Mouse (Mus musculus): ENCODE measurements at regions not wholly inside any gene's neighbourhood (a gene's known extent, or its start where the extent isn't known, plus 50 kb on each side); places are given as distances from the start of the nearest gene placed in this dataset.

GRCm38 (mm10) chr1:69277428-69277827, 169.6 kb upstream of the Erbb4 start:
- ATAC-seq (ENCODE audit: low read depth) = no peak
- no peak overlapping the region for H3K4me3 ChIP-seq
- H3K4me2 ChIP-seq = no peak overlapping the region
- H3K27me3 ChIP-seq = no peaks in the 10 kb centered on the region
- no peak overlapping the region for H3K27ac ChIP-seq (replicated peaks)
- no peaks in the 10 kb centered on the region for H3K36me3 ChIP-seq
- H3K9me3 ChIP-seq = no peaks in the 10 kb centered on the region
- no peak overlapping the region for H3K9ac ChIP-seq
- no peaks in the 10 kb centered on the region for H3K4me1 ChIP-seq (replicated peaks)
- 91% methylated on average over 4 of the region's 4 CpGs for WGBS

DNA sequence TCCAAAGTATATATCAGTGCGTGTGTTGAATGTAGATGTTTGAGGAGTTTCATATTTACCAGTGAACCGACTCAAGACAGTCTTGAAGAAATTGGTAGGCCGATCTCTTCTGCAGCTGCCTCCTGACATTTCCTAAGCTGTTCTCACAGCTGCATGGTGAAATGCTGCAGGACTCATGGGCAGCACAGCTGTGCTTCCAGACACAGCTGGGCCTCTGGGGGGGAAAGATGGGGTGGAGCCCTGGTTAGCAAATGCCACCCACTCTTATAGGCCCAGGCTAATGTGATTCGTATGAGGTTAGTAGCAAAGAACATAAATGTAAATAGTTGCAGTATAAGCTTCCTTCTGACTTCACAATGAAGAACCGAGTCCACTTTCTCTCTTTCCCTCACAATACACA, 139.8 kb upstream of the Erbb4 start:
- H3K9me3 ChIP-seq = no peaks in the 10 kb centered on the region
- H3K4me2 ChIP-seq = no peak overlapping the region
- no peak overlapping the region for H3K27ac ChIP-seq (replicated peaks)
- H3K9ac ChIP-seq = no peak overlapping the region
- no peak for ATAC-seq (ENCODE audit: low read depth)
- H3K36me3 ChIP-seq = no peaks in the 10 kb centered on the region
- H3K4me1 ChIP-seq (replicated peaks) = no peaks in the 10 kb centered on the region
- H3K4me3 ChIP-seq = no peak overlapping the region
- 83% methylated on average over 5 of the region's 5 CpGs for WGBS
- no peaks in the 10 kb centered on the region for H3K27me3 ChIP-seq

GRCm38 (mm10) chr1:69242289-69242909, 134.5 kb upstream of the Erbb4 start:
- no peaks in the 10 kb centered on the region for H3K27me3 ChIP-seq
- H3K27ac ChIP-seq (replicated peaks) = no peak overlapping the region; the same call in 1 of the 2 replicates
- peak overlapping the region; percentile 60 for H3K9ac ChIP-seq
- ATAC-seq (ENCODE audit: low read depth) = no peak
- no peaks in the 10 kb centered on the region for H3K36me3 ChIP-seq
- H3K4me2 ChIP-seq = peak overlapping the region; percentile 58
- H3K9me3 ChIP-seq = no peaks in the 10 kb centered on the region
- no peaks in the 10 kb centered on the region for H3K4me1 ChIP-seq (replicated peaks)
- 84% methylated on average over 3 of the region's 3 CpGs for WGBS
- no peak overlapping the region; the same call in 1 of the 2 replicates for H3K4me3 ChIP-seq

DNA sequence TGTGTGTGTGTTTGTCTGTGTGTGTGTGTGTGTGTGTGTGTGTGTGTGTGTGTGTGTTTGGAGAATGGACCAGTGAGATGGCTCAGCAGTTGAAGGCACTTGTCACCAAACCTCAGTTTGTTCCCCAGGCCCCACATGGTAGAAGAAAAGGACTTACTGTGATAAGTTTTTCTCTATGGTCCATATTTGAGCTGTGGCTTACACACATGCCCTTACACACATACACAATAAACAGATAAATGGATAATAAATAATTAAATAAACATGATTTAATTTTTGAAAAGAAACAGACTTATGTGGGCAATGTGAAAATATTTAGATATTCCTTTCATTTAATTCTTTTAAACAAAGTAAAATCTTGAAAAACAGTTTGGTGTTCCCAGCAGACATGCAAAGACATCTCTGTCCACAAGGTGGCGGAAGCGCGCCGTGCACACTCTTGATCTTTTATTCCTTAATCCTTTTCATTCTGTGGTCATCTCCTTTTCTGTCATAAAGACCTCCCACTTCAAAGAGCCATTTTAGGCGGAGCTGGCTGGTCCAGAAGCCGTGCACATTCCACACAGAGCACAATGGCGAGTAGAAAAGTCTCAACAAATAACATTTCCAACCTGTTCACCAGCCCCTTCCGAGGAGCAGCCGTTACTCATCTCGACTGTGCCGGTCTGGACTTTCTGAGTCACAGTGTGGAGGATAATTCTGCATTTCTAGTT, 133.8 kb upstream of the Erbb4 start:
- no peak overlapping the region; the same call in 1 of the 2 replicates for H3K27ac ChIP-seq (replicated peaks)
- no peaks in the 10 kb centered on the region for H3K4me1 ChIP-seq (replicated peaks)
- no peaks in the 10 kb centered on the region for H3K27me3 ChIP-seq
- H3K4me2 ChIP-seq = peak overlapping the region; percentile 58
- 20% methylated on average over 11 of the region's 11 CpGs for WGBS
- peak overlapping the region; percentile 31 for H3K4me3 ChIP-seq
- H3K36me3 ChIP-seq = no peaks in the 10 kb centered on the region
- ATAC-seq (ENCODE audit: low read depth) = peak; percentile 53; the same call in 1 of the 2 replicates
- peak overlapping the region; percentile 60 for H3K9ac ChIP-seq
- H3K9me3 ChIP-seq = no peaks in the 10 kb centered on the region

- no peak overlapping the region for H3K9ac ChIP-seq
- H3K4me1 ChIP-seq (replicated peaks) = no peaks in the 10 kb centered on the region
- H3K4me2 ChIP-seq = no peak overlapping the region
- H3K36me3 ChIP-seq = no peaks in the 10 kb centered on the region
- H3K27ac ChIP-seq (replicated peaks) = no peak overlapping the region
- no peaks in the 10 kb centered on the region for H3K27me3 ChIP-seq
- ATAC-seq (ENCODE audit: low read depth) = no peak
- H3K4me3 ChIP-seq = no peak overlapping the region
- H3K9me3 ChIP-seq = no peaks in the 10 kb centered on the region
Measured at GRCm38 (mm10) chr1:69227864-69228263, 120.0 kb upstream of the Erbb4 start.

DNA sequence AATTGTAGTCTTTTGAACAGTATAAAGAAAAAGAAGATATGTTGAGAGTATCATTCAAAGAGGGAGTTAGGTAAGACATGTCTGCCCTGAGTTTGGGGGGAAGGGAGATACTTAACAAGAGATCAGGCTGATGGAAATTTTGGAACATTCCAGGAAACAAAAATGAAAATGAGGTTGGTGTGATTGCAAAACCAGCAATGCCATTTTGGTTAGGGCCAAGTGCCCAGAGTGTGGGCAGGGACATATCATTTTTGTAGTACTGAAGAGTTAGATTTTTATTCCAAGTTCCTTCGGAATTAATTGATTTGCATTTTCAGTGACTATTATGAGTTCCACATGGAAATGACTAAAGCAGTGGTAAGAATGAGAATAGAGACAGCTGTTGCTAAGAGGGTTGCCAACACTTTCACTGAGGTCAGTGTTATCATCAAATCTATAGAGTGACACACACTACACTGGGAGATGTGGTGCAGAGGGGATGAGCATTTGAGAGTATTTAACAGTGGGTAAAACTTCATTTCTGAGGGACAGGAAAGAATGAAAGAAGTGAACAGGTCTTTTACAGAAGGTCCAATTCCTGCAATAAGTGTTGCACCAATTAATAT, 105.1 kb upstream of the Erbb4 start:
- Histone ChIP-seq H3K27ac (replicated peaks) (no peak overlapping the region), H3K4me1 (replicated peaks) (no peaks in the 10 kb centered on the region), H3K9ac (no peak overlapping the region), H3K27me3 (no peaks in the 10 kb centered on the region), H3K36me3 (no peaks in the 10 kb centered on the region), H3K4me2 (no peak overlapping the region), H3K9me3 (no peaks in the 10 kb centered on the region), H3K4me3 (no peak overlapping the region)
- WGBS = 91% methylated on average over 1 of the region's 1 CpGs
- ATAC-seq (ENCODE audit: low read depth) = no peak

DNA sequence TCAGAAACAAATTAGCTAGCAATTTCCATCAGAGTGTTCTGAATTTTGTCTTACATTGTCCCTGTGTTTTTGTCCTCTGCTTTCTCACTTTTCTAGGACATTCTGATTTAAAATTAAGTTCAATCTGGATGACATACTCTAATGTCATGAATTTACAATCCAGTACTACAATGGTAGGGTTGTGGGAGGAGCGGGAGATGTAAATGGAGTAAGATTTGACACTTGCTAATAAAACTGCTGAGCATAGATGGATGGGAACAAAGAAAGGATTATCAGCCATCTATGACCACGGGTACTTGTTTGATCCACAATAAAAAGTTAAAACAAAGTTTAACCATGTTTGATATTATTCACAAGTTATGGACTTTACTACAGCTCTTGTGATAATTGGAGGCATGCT, 94.9 kb upstream of the Erbb4 start:
- H3K4me3 ChIP-seq = no peak overlapping the region
- H3K27me3 ChIP-seq = no peaks in the 10 kb centered on the region
- H3K9me3 ChIP-seq = no peaks in the 10 kb centered on the region
- no peak overlapping the region for H3K27ac ChIP-seq (replicated peaks)
- H3K4me1 ChIP-seq (replicated peaks) = no peaks in the 10 kb centered on the region
- no peak for ATAC-seq (ENCODE audit: low read depth)
- WGBS = 64% methylated on average over 2 of the region's 2 CpGs
- H3K9ac ChIP-seq = no peak overlapping the region
- no peaks in the 10 kb centered on the region for H3K36me3 ChIP-seq
- H3K4me2 ChIP-seq = no peak overlapping the region

- no peaks in the 10 kb centered on the region for H3K9me3 ChIP-seq
- H3K36me3 ChIP-seq = no peaks in the 10 kb centered on the region
- no peak overlapping the region for H3K27ac ChIP-seq (replicated peaks)
- no peak overlapping the region for H3K9ac ChIP-seq
- H3K27me3 ChIP-seq = no peaks in the 10 kb centered on the region
- H3K4me2 ChIP-seq = no peak overlapping the region
- no peak overlapping the region for H3K4me3 ChIP-seq
- H3K4me1 ChIP-seq (replicated peaks) = no peaks in the 10 kb centered on the region
- 60% methylated on average over 5 of the region's 5 CpGs for WGBS
- no peak for ATAC-seq (ENCODE audit: low read depth)
Measured at GRCm38 (mm10) chr1:69165202-69165601, 57.3 kb upstream of the Erbb4 start.
